Mouse (Mus musculus): ENCODE data around the gene Cad.
"Not testable (repeated sequence)": the region's sequence is repeated elsewhere in the genome, so short reads cannot be mapped to it uniquely, and the experiment has no call there.

The Cad gene

GRCm38 (mm10) chr5:31054261-31055215 lies at the start of gene Cad:
TSS of gene Cad (plus strand) at chr5:31054780.
- peak; percentile 81 to 89 for DNase-seq (ENCODE audit: low spot score in 2 of 2)

- no peak for DNase-seq (ENCODE audit: low spot score in 2 of 2)
These were observed 41.8 kb upstream of the Cad start for GRCm38 (mm10) chr5:31012737-31013136.

- no peak for DNase-seq (ENCODE audit: low spot score in 2 of 2)
These were observed 38.7 kb upstream of the Cad start for GRCm38 (mm10) chr5:31015913-31016312.

- not testable (repeated sequence) for DNase-seq (ENCODE audit: low spot score in 2 of 2)
These were observed 32.8 kb upstream of the Cad start for GRCm38 (mm10) chr5:31021790-31022189.

- DNase-seq (ENCODE audit: low spot score in 2 of 2): no peak
These were observed 31.9 kb upstream of the Cad start for GRCm38 (mm10) chr5:31022690-31023089.

GRCm38 (mm10) chr5:31023254-31023653 lies 31.3 kb upstream of the Cad start:
- DNase-seq (ENCODE audit: low spot score in 2 of 2): no peak

- DNase-seq (ENCODE audit: low spot score in 2 of 2): no peak
These were observed 29.9 kb upstream of the Cad start for GRCm38 (mm10) chr5:31024641-31025040.

- DNase-seq (ENCODE audit: low spot score in 2 of 2): no peak
These were observed 23.7 kb upstream of the Cad start for GRCm38 (mm10) chr5:31030926-31031325.

GRCm38 (mm10) chr5:31031508-31031907 lies 23.1 kb upstream of the Cad start:
- no peak for DNase-seq (ENCODE audit: low spot score in 2 of 2)

- no peak for DNase-seq (ENCODE audit: low spot score in 2 of 2)
These were observed 19.9 kb upstream of the Cad start for GRCm38 (mm10) chr5:31034669-31035068.

GRCm38 (mm10) chr5:31036556-31036955 lies 18.0 kb upstream of the Cad start:
- not testable (repeated sequence) for DNase-seq (ENCODE audit: low spot score in 2 of 2)

- no peak for DNase-seq (ENCODE audit: low spot score in 2 of 2)
These were observed 16.3 kb upstream of the Cad start for GRCm38 (mm10) chr5:31038171-31038845.

- no peak for DNase-seq (ENCODE audit: low spot score in 2 of 2)
These were observed 8.2 kb upstream of the Cad start for GRCm38 (mm10) chr5:31046416-31046815.

- DNase-seq (ENCODE audit: low spot score in 2 of 2): no peak
These were observed 7.5 kb upstream of the Cad start for GRCm38 (mm10) chr5:31047074-31047473.

GRCm38 (mm10) chr5:31047848-31048762 lies 6.5 kb upstream of the Cad start, which contains the start of gene Atraid:
TSS of gene Atraid (plus strand) at chr5:31048312.
- peak; percentile 98 for DNase-seq (ENCODE audit: low spot score in 2 of 2)

GRCm38 (mm10) chr5:31048763-31049641 lies 5.6 kb upstream of the Cad start, which contains the start of gene Slc5a6:
TSS of gene Slc5a6 (minus strand) at chr5:31048924.
- peak in 1 of 2 experiments; percentile 43 for DNase-seq (ENCODE audit: low spot score in 2 of 2)

- no peak for DNase-seq (ENCODE audit: low spot score in 2 of 2)
These were observed 4.2 kb upstream of the Cad start for GRCm38 (mm10) chr5:31050427-31050826.

GRCm38 (mm10) chr5:31053728-31054127 lies 852 bp upstream of the Cad start:
- not testable (repeated sequence) for DNase-seq (ENCODE audit: low spot score in 2 of 2)

- no peak for DNase-seq (ENCODE audit: low spot score in 2 of 2)
These were observed 898 bp downstream of the Cad start for GRCm38 (mm10) chr5:31055216-31056140.

Data from frontal cortex, postnatal 25 days (tissue).